Mouse (Mus musculus): ENCODE data around the gene Ripk4. TPM values are rescaled to one million over a fixed set of nuclear protein-coding genes. Genes with fewer than 3 reads are reported as not detected.

Gene Ripk4
- 2.2 and 2.4 TPM in 2 replicates for polyA plus RNA-seq (2015; fragmentation: Nextera tagmentation; extraction: Ambion mirVana)

DNA sequence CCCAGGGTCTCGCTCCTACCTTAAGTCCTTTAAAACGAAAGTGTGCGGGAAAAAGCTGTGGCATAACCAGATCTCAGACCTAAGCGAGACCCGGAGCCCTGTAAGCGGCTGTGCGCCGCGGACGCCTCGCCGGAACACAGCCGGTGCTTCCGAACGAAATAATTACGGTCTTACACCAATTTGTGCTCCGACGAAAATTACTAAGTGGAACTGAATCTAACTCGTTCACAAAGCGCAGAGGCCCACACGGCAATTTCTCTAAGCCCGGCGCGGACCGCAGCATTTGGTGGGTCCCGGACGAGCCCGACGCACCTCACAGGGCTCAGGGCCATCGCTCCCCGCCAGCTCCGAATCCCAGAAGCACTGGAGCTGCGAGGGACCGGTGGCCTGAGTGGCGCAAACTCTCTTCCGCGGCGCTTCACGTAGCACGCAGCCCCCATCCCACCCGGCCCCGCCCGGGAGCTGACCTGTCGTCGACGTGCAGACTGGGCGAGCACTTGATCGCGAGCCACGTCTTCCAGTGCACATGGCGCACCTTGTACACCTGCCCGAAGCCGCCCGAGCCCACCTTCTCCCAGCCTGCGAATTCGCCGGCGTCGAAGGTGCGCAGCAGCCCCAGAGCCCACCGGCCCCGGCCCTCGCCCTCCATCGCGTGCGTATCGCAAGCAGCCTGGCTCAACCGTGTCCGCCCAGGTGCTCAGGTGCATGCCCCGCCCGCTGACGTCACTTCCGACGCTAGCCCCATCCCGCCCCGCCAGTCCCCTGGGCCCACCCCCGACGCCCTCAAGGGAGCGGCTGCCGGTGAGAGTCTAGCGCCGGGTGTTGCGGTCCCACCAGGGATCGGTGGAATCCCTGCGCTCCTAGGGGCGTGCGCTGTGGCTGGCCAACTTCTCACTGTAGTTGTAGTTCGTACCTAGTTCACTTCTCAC is at the start of gene Ripk4:
Gene Ripk4, minus strand, starts transcription at position 727 of the 929 bp plus-strand sequence.
- Histone ChIP-seq H3K27ac (ENCODE audit: low read depth) (peak within 1 kb of the TSS; percentile 19; the same call in 1 of the 2 replicates), H3K4me2 (ENCODE audit: low read depth, low read length) (peak within 1 kb of the TSS; percentile 65), H3K27me3 (ENCODE audit: insufficient read depth, low read length) (peaks cover 27% of the 10 kb centered on the region), H3K36me3 (replicated peaks; ENCODE audit: insufficient read depth, low read length) (no peaks in the 10 kb centered on the region), H3K4me1 (ENCODE audit: insufficient read depth) (peaks cover 12% of the 10 kb centered on the region), H3K9ac (replicated peaks) (peak within 1 kb of the TSS; percentile 63), H3K9me3 (ENCODE audit: low read length) (no peaks in the 10 kb centered on the region), H3K4me3 (ENCODE audit: low read depth, low read length) (peak within 1 kb of the TSS; percentile 54)
- DNase-seq (peak; percentile 83), ATAC-seq (peak; percentile 96)
- WGBS (ENCODE audit: insufficient replicate concordance), result 3% methylated on average over 82 of the region's 88 CpGs
- no peak for TF ChIP-seq CTCF (IDR thresholded peaks at IDR 0.05; ENCODE audit: low read depth)
- TF ChIP-seq EP300 (IDR thresholded peaks at IDR 0.05; ENCODE audit: low read depth), result no peak

DNA sequence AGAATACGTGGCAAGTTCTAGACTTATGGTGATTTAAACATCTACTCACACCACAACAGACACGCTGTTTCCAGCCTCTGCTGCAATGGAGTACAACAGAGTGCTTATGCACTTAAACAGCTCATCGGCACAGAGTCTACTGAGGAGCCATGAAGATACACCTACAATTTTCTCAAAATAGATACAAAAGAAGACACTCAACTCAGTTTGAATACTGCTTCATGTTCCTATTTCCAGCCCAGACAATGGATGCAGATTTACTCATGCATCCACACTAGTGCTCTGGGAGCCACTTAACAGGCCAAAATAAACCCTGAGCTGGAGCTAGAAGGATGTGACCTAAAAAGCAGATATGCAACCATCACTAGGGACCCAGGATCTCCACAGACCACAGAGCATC is 45.3 kb upstream of the Ripk4 start:
- no peak overlapping the region for H3K9ac ChIP-seq (replicated peaks)
- no peaks in the 10 kb centered on the region for H3K4me1 ChIP-seq (ENCODE audit: insufficient read depth)
- H3K36me3 ChIP-seq (replicated peaks; ENCODE audit: insufficient read depth, low read length), result peaks cover 58% of the 10 kb centered on the region
- H3K4me3 ChIP-seq (ENCODE audit: low read depth, low read length), result no peak overlapping the region
- DNase-seq, result no peak
- TF ChIP-seq EP300 (IDR thresholded peaks at IDR 0.05; ENCODE audit: low read depth) (no peak), CTCF (IDR thresholded peaks at IDR 0.05; ENCODE audit: low read depth) (no peak)
- H3K27me3 ChIP-seq (ENCODE audit: insufficient read depth, low read length), result no peaks in the 10 kb centered on the region
- no peak overlapping the region for H3K4me2 ChIP-seq (ENCODE audit: low read depth, low read length)
- H3K9me3 ChIP-seq (ENCODE audit: low read length), result no peaks in the 10 kb centered on the region
- WGBS (ENCODE audit: insufficient replicate concordance), result 84% methylated on average over 3 of the region's 3 CpGs
- H3K27ac ChIP-seq (ENCODE audit: low read depth), result no peak overlapping the region
- ATAC-seq, result no peak

DNA sequence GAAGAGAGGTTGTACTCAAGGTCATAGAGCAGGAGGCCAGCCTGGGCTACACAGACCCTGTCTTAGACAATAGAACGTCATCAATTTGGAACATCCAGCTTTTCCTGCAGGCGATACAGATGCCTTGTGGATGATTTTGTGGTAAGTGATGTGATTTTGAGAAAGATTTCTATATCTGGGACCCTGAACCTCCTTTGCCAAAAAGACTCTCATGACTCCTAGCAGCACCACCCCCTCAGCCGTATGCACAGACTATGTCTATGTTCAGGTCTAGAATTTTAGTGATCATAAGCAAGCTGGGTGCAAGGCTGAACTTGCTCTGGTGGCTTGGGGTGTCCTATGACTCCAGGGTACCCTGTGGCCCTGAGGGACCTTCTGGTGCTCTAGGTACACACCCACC is 42.1 kb upstream of the Ripk4 start:
- H3K9ac ChIP-seq (replicated peaks), result no peak overlapping the region
- TF ChIP-seq CTCF (IDR thresholded peaks at IDR 0.05; ENCODE audit: low read depth) (no peak), EP300 (IDR thresholded peaks at IDR 0.05; ENCODE audit: low read depth) (no peak)
- no peak overlapping the region for H3K27ac ChIP-seq (ENCODE audit: low read depth)
- no peaks in the 10 kb centered on the region for H3K9me3 ChIP-seq (ENCODE audit: low read length)
- no peaks in the 10 kb centered on the region for H3K4me1 ChIP-seq (ENCODE audit: insufficient read depth)
- H3K27me3 ChIP-seq (ENCODE audit: insufficient read depth, low read length), result no peaks in the 10 kb centered on the region
- no peak for ATAC-seq
- no peak overlapping the region for H3K4me2 ChIP-seq (ENCODE audit: low read depth, low read length)
- H3K36me3 ChIP-seq (replicated peaks; ENCODE audit: insufficient read depth, low read length), result peaks cover 60% of the 10 kb centered on the region
- no peak overlapping the region for H3K4me3 ChIP-seq (ENCODE audit: low read depth, low read length)
- DNase-seq, result no peak
- 83% methylated on average over 3 of the region's 3 CpGs for WGBS (ENCODE audit: insufficient replicate concordance)

DNA sequence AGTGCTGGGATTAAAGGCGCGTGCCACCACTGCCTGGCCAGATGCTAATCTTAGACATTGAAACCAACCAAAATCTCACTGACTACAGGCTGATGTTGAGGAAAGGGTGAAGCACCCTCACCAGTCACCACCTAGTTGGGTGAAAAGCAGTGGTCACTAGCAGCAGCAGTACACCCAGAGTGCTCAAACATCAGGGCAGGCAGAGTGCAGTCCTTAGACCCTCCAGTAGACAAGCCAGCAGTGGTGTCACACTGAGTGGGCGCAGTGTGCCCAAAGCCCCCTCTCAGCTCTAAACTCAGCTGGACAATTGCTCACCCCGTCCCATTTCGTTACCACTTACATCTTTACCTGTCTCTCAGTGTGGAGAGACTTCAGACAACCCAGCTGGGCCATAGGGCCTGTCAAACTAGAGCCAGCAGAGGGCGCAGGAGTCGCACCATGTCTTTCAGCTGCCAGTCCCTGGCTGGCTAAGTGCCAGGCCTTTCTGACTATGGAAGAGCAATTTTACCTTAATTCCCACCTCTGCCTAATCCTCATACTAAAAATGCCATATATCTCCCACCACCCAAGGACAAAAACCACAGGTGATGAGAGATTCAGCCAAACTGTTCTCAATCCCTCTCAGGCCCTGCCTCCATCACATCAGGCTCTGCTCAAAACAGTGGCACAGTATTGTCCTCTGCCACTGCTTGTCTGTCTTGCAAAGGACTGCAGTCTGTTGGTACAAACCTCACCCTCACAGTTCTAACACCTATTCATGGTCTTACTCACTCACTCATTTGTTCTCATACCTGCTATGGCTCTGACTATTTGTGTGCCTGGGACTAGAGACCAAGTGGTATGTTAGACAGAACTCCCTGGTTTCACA is 41.3 kb upstream of the Ripk4 start:
- 76% methylated on average over 7 of the region's 7 CpGs for WGBS (ENCODE audit: insufficient replicate concordance)
- no peaks in the 10 kb centered on the region for H3K4me1 ChIP-seq (ENCODE audit: insufficient read depth)
- no peaks in the 10 kb centered on the region for H3K27me3 ChIP-seq (ENCODE audit: insufficient read depth, low read length)
- H3K9ac ChIP-seq (replicated peaks), result no peak overlapping the region
- ATAC-seq (peak; percentile 48; the same call in 1 of the 2 replicates), DNase-seq (peak; percentile 83)
- peaks cover 56% of the 10 kb centered on the region for H3K36me3 ChIP-seq (replicated peaks; ENCODE audit: insufficient read depth, low read length)
- no peak overlapping the region for H3K4me3 ChIP-seq (ENCODE audit: low read depth, low read length)
- no peak overlapping the region for H3K27ac ChIP-seq (ENCODE audit: low read depth)
- TF ChIP-seq CTCF (IDR thresholded peaks at IDR 0.05; ENCODE audit: low read depth) (peak; percentile 87), EP300 (IDR thresholded peaks at IDR 0.05; ENCODE audit: low read depth) (no peak)
- no peaks in the 10 kb centered on the region for H3K9me3 ChIP-seq (ENCODE audit: low read length)
- no peak overlapping the region for H3K4me2 ChIP-seq (ENCODE audit: low read depth, low read length)

DNA sequence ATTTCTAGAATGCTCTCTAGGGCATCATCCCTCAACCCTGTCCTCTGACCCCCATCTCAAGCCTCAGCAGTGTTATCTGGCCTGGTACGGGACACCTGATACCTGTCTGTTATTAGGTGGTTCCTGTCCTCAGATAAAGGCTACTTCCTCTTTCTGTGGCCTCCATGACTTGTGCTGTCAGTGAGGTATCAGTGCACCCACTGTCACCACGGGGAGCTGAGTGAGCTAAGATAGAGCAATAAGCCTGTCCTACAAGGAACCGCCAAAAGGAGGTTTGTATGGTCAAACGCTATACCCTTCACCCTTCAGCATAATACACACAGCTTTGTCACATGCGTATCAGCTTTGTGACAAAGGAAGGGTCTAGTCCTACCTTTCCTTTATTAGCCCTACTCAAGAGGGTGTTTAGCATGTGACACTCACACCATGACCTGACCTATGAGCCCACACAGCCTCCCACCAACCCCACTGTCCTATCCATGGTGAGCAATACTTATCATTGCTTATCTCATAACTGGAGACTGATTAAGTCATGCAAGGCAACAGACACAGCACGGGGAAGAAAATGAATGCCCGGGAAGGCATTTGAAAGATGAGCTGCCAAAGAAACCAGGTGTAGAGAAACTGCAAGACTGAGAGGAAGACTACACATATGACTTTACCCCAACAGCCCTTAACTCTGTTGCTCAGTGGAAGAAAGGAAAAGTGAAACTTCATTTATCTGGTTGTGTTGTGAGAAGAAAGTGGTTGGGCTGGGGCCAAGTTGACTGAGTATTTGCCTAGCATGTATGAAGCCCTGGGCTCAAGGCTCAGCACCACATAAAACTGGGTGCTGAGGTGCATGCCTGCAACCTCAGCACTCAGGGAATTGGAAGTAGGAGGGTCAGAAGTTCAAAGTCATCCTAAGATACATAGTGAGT is 34.6 kb upstream of the Ripk4 start:
- Histone ChIP-seq H3K9ac (replicated peaks) (no peak overlapping the region), H3K4me1 (ENCODE audit: insufficient read depth) (no peaks in the 10 kb centered on the region), H3K9me3 (ENCODE audit: low read length) (no peaks in the 10 kb centered on the region), H3K36me3 (replicated peaks; ENCODE audit: insufficient read depth, low read length) (peaks cover 55% of the 10 kb centered on the region), H3K27me3 (ENCODE audit: insufficient read depth, low read length) (no peaks in the 10 kb centered on the region), H3K4me2 (ENCODE audit: low read depth, low read length) (no peak overlapping the region), H3K27ac (ENCODE audit: low read depth) (no peak overlapping the region), H3K4me3 (ENCODE audit: low read depth, low read length) (no peak overlapping the region)
- ATAC-seq, result peak; percentile 64
- peak; percentile 45; the same call in 1 of the 2 replicates for TF ChIP-seq EP300 (IDR thresholded peaks at IDR 0.05; ENCODE audit: low read depth)
- no peak for TF ChIP-seq CTCF (IDR thresholded peaks at IDR 0.05; ENCODE audit: low read depth)
- no peak for DNase-seq
- 54% methylated on average over 7 of the region's 7 CpGs for WGBS (ENCODE audit: insufficient replicate concordance)
